Mouse (Mus musculus) cortical plate, adult 2 months (tissue): ENCODE results near the gene Syne1. TPM values are rescaled to one million over a fixed set of nuclear protein-coding genes. Genes with fewer than 3 reads are reported as not detected.

Experiments
- H3K27ac ChIP-seq: fragments of 200-500 bp; 2 replicates; pipeline ENCODE4 v1.5.1; 2012; ENCODE audit warnings: low read length, control low read depth, inconsistent platforms; ENCODE audit not compliant: insufficient read depth
- H3K4me1 ChIP-seq: fragments of 200-500 bp; 2 replicates; pipeline ENCODE4 v1.6.1; 2011; ENCODE audit warnings: low read length; ENCODE audit not compliant: control insufficient read depth, insufficient read depth
- H3K4me3 ChIP-seq: fragments of 200-500 bp; 2 replicates; pipeline ENCODE4 v1.5.1; 2011; ENCODE audit warnings: mild to moderate bottlenecking, low read length, control low read depth; ENCODE audit not compliant: insufficient read depth
- CTCF ChIP-seq: fragments of 200-500 bp; IDR thresholded peaks from 2 replicates; pipeline ENCODE4 v1.5.1; 2011; ENCODE audit warnings: mild to moderate bottlenecking, control low read depth, low read length; ENCODE audit not compliant: insufficient read depth; ENCODE audit errors: extremely low read depth
- POLR2A ChIP-seq: fragments of 200-500 bp; IDR thresholded peaks from 2 replicates; pipeline ENCODE4 v1.6.1; 2011; ENCODE audit warnings: mild to moderate bottlenecking, low read length, control low read depth; ENCODE audit not compliant: insufficient read depth; ENCODE audit errors: extremely low read depth
- polyA plus RNA-seq: library from polyadenylated mRNA; depleted of rRNA; stranded (reverse); fragments of >200 nt; gene quantifications from 2 replicates; pipeline ENCODE4 v1.2.3, GENCODE M21; 2012

Gene Syne1
- polyA plus RNA-seq, 1 experiment = 165 TPM

GRCm38 (mm10) chr10:5153047-5153446 lies 398.2 kb downstream of the Syne1 start:
- TF ChIP-seq CTCF (no peak), POLR2A (no peak)
- H3K4me3 ChIP-seq = no peak overlapping the region
- no peaks in the 10 kb centered on the region; the same call in 1 of the 2 replicates for H3K4me1 ChIP-seq
- H3K27ac ChIP-seq = no peak overlapping the region

GRCm38 (mm10) chr10:5141471-5141870 lies 409.8 kb downstream of the Syne1 start:
- no peak for TF ChIP-seq CTCF
- TF ChIP-seq POLR2A = no peak
- Histone ChIP-seq H3K27ac (no peak overlapping the region), H3K4me1 (no peaks in the 10 kb centered on the region), H3K4me3 (no peak overlapping the region)

GRCm38 (mm10) chr10:5139932-5140264 lies 411.4 kb downstream of the Syne1 start:
- no peak for TF ChIP-seq CTCF
- TF ChIP-seq POLR2A = no peak
- no peak overlapping the region for H3K27ac ChIP-seq
- no peak overlapping the region for H3K4me3 ChIP-seq
- no peaks in the 10 kb centered on the region for H3K4me1 ChIP-seq

- Histone ChIP-seq H3K4me1 (no peaks in the 10 kb centered on the region), H3K27ac (no peak overlapping the region), H3K4me3 (no peak overlapping the region)
- TF ChIP-seq CTCF (no peak), POLR2A (no peak)
Observed at GRCm38 (mm10) chr10:5139246-5139931, 411.9 kb downstream of the Syne1 start.

GRCm38 (mm10) chr10:5132050-5132449 lies 419.2 kb downstream of the Syne1 start:
- no peak for TF ChIP-seq POLR2A
- no peak for TF ChIP-seq CTCF
- H3K4me3 ChIP-seq = no peak overlapping the region
- H3K4me1 ChIP-seq = no peaks in the 10 kb centered on the region
- no peak overlapping the region for H3K27ac ChIP-seq

- H3K27ac ChIP-seq = no peak overlapping the region
- H3K4me1 ChIP-seq = no peaks in the 10 kb centered on the region
- TF ChIP-seq POLR2A (no peak), CTCF (no peak)
- H3K4me3 ChIP-seq = no peak overlapping the region
Observed at GRCm38 (mm10) chr10:5130495-5130894, 420.8 kb downstream of the Syne1 start.

- no peak for TF ChIP-seq CTCF
- no peak for TF ChIP-seq POLR2A
- Histone ChIP-seq H3K4me3 (no peak overlapping the region), H3K27ac (no peak overlapping the region), H3K4me1 (no peaks in the 10 kb centered on the region)
Observed at GRCm38 (mm10) chr10:5124757-5125156, 426.5 kb downstream of the Syne1 start.

- no peak for TF ChIP-seq POLR2A
- TF ChIP-seq CTCF = no peak
- Histone ChIP-seq H3K4me1 (no peaks in the 10 kb centered on the region), H3K4me3 (no peak overlapping the region), H3K27ac (no peak overlapping the region)
Observed at GRCm38 (mm10) chr10:5116720-5117119, 434.6 kb downstream of the Syne1 start.

GRCm38 (mm10) chr10:5116155-5116554 lies 435.1 kb downstream of the Syne1 start:
- TF ChIP-seq POLR2A (no peak), CTCF (no peak)
- H3K4me1 ChIP-seq = no peaks in the 10 kb centered on the region
- H3K27ac ChIP-seq = no peak overlapping the region
- H3K4me3 ChIP-seq = no peak overlapping the region

GRCm38 (mm10) chr10:5110773-5111172 lies 440.5 kb downstream of the Syne1 start:
- Histone ChIP-seq H3K4me3 (no peak overlapping the region), H3K4me1 (no peaks in the 10 kb centered on the region), H3K27ac (no peak overlapping the region)
- TF ChIP-seq CTCF (no peak), POLR2A (no peak)

- H3K4me1 ChIP-seq = no peaks in the 10 kb centered on the region
- H3K4me3 ChIP-seq = no peak overlapping the region
- TF ChIP-seq CTCF (no peak), POLR2A (no peak)
- no peak overlapping the region for H3K27ac ChIP-seq
Observed at GRCm38 (mm10) chr10:5097754-5098137, 453.5 kb downstream of the Syne1 start.
